Mouse (Mus musculus): Measurements from ENCODE around the gene Sugct. TPM values are rescaled to one million over a fixed set of nuclear protein-coding genes. Genes with fewer than 3 reads are reported as not detected.
A peak's percentile ranks its signal among the peaks of the same experiment; 100 is the strongest.

Gene Sugct
- total RNA-seq, 4 experiments from 2014 or later = 0.29 to 1.3 (median 0.94) TPM

- no peak for DNase-seq (ENCODE audit: low spot score in 2 of 2)
These were observed 397.8 kb downstream of the Sugct start for GRCm38 (mm10) chr13:17297462-17298005.

- no peak for DNase-seq (ENCODE audit: low spot score in 2 of 2)
These were observed 398.4 kb downstream of the Sugct start for GRCm38 (mm10) chr13:17296912-17297311.

GRCm38 (mm10) chr13:17296460-17296859 is 398.9 kb downstream of the Sugct start:
- no peak for DNase-seq (ENCODE audit: low spot score in 2 of 2)

- no peak for DNase-seq (ENCODE audit: low spot score in 2 of 2)
These were observed 404.3 kb downstream of the Sugct start for GRCm38 (mm10) chr13:17291057-17291456.

- no peak for DNase-seq (ENCODE audit: low spot score in 2 of 2)
These were observed 407.0 kb downstream of the Sugct start for GRCm38 (mm10) chr13:17288377-17288776.

GRCm38 (mm10) chr13:17245936-17246335 is 449.4 kb downstream of the Sugct start:
- DNase-seq (ENCODE audit: low spot score in 2 of 2) = peak; percentile 3 to 26

- DNase-seq (ENCODE audit: low spot score in 2 of 2) = peak in 1 of 2 experiments; percentile 3
These were observed 478.8 kb downstream of the Sugct start for GRCm38 (mm10) chr13:17216524-17216923.

GRCm38 (mm10) chr13:17212681-17213080 is 482.7 kb downstream of the Sugct start:
- no peak for DNase-seq (ENCODE audit: low spot score in 2 of 2)

GRCm38 (mm10) chr13:17190180-17190762 is 505.1 kb downstream of the Sugct start:
- DNase-seq (ENCODE audit: low spot score in 2 of 2) = no peak

GRCm38 (mm10) chr13:17185253-17185652 is 510.1 kb downstream of the Sugct start:
- DNase-seq (ENCODE audit: low spot score in 2 of 2) = no peak

- no peak for DNase-seq (ENCODE audit: low spot score in 2 of 2)
These were observed 529.4 kb downstream of the Sugct start for GRCm38 (mm10) chr13:17165917-17166316.

- no peak for DNase-seq (ENCODE audit: low spot score in 2 of 2)
These were observed 530.6 kb downstream of the Sugct start for GRCm38 (mm10) chr13:17164721-17165120.

- DNase-seq (ENCODE audit: low spot score in 2 of 2) = no peak
These were observed 548.8 kb downstream of the Sugct start for GRCm38 (mm10) chr13:17146441-17146992.

GRCm38 (mm10) chr13:17116073-17116472 is 579.3 kb downstream of the Sugct start:
- DNase-seq (ENCODE audit: low spot score in 2 of 2) = no peak

GRCm38 (mm10) chr13:17102372-17102771 is 593.0 kb downstream of the Sugct start:
- no peak for DNase-seq (ENCODE audit: low spot score in 2 of 2)

GRCm38 (mm10) chr13:17086547-17086946 is 608.8 kb downstream of the Sugct start:
- DNase-seq (ENCODE audit: low spot score in 2 of 2) = no peak

GRCm38 (mm10) chr13:17086146-17086545 is 609.2 kb downstream of the Sugct start:
- no peak for DNase-seq (ENCODE audit: low spot score in 2 of 2)

GRCm38 (mm10) chr13:17084946-17085852 is 610.2 kb downstream of the Sugct start:
- DNase-seq (ENCODE audit: low spot score in 2 of 2) = no peak

GRCm38 (mm10) chr13:17081618-17082017 is 613.7 kb downstream of the Sugct start:
- DNase-seq (ENCODE audit: low spot score in 2 of 2) = no peak

GRCm38 (mm10) chr13:17065552-17065951 is 629.8 kb downstream of the Sugct start:
- no peak for DNase-seq (ENCODE audit: low spot score in 2 of 2)

- no peak for DNase-seq (ENCODE audit: low spot score in 2 of 2)
These were observed 638.7 kb downstream of the Sugct start for GRCm38 (mm10) chr13:17056650-17057049.

All from gastrocnemius, adult 8-10 months (tissue).